Mouse (Mus musculus): ENCODE results near the gene Aurkb. TPM values are rescaled to one million over a fixed set of nuclear protein-coding genes. Genes with fewer than 3 reads are reported as not detected.

The Aurkb gene
- total and polyA plus RNA-seq, 3 experiments: 120 to 170 (median 159) TPM

DNA sequence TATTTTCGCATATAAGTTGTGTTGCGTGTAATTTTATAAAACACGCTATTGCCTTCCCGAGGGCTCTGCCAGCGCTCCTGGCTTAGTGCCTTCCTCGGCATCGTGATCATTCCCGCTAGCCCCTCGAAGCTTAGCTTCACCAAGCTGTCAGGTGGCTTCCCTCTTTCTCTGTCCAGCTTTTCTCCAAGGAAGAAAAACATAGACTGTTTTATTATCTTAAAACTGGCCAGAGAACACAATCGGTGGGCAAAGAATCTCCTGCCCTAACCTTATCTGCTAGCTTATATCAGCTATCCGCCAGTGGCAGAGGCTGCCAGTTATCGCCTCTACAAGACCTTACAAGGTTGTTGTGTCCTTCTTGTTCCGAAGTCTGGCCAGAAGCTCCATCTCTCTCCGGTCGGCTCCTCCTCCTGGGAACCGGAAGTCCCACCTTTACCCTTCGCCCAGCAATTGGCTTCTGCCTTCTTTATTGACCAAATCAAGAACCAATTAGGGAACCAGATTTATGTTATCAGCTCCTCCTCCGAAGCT is 33.3 kb upstream of the Aurkb start (continued):
- TF ChIP-seq TCF12 (IDR thresholded peaks at IDR 0.05; ENCODE audit: low read depth, low read length) (peak; percentile 85), NRF1 (IDR thresholded peaks at IDR 0.05; ENCODE audit: insufficient read depth, low read depth, low read length, poor library complexity, severe bottlenecking) (no peak), POLR2A (IDR thresholded peaks at IDR 0.05; ENCODE audit: control insufficient read depth in 1 of 2, insufficient read depth in 1 of 2, low read depth in 1 of 2, low read length in 2 of 2, poor library complexity in 1 of 2) (peak; percentile 62 to 95; a peak in 3 of 4 replicates), USF2 (IDR thresholded peaks at IDR 0.05; ENCODE audit: borderline replicate concordance in 1 of 2, insufficient read depth in 1 of 2, low read depth in 1 of 2, low read length in 2 of 2) (no peak), ELF1 (IDR thresholded peaks at IDR 0.05; ENCODE audit: low read depth, low read length) (peak; percentile 76), ZNF384 (IDR thresholded peaks at IDR 0.05; ENCODE audit: low read depth, low read length) (peak; percentile 1; the same call in 1 of the 2 replicates), CHD2 (IDR thresholded peaks at IDR 0.05; ENCODE audit: low read length) (no peak; the same call in 1 of the 2 replicates), JUND (IDR thresholded peaks at IDR 0.05; ENCODE audit: low read depth, low read length) (no peak)

DNA sequence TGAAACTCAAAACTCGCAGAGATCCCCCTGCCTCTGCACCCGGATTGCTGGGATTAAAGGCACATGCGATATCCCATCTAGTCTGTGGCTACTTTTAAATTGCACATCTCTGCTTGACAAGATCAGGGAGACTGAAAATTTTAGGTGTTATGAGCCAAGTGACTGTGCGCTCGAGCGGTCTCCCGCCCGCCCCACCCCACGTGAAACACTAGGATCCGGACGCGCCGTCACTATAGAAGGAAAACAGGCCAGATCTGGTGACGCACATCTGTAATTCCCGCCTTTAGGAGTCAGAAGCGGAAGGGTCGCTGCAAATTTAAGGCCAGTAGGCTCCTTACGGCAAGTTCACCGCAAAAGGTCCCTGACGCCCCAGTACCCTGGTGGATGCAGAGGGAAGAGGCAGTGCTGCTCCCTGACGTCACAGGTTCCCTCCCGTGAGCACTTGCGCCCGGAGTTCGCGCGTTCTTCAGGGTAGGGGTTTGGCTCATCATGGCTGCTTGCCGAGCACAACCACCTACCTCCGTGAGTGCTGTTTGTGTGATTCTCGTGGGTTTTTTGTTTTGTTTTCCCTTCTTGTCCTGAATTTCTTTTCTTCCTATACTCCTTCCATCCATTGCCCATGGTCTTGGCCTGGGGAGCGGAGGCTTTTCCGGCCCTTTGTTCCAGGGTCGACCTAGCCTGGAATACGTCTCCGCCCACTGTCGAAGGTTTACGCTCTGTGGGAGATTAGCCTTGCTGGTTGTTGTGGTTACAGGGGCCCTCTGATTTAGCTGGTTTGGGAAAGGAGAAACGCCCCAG is 29.6 kb upstream of the Aurkb start, which contains the start of gene Ctc1:
TSS of gene Ctc1 (plus strand) at position 268 of the 798 bp plus-strand sequence.
- peaks cover 15% of the 10 kb centered on the region for H3K79me2 ChIP-seq (ENCODE audit: control insufficient read depth, insufficient read depth, low read length, poor library complexity)
- H3K9ac ChIP-seq (ENCODE audit: control insufficient read depth, low read depth, low read length, poor library complexity, severe bottlenecking): peak within 1 kb of the TSS; percentile 97
- H3K36me3 ChIP-seq (ENCODE audit: control insufficient read depth in 1 of 2, insufficient read depth in 2 of 2, low read length in 2 of 2): peaks cover 0 to 11% of the 10 kb centered on the region in 2 experiments; a peak in 2 of 4 replicates
- peak within 1 kb of the TSS; percentile 52 to 96 for H3K4me3 ChIP-seq (ENCODE audit: control insufficient read depth in 1 of 2, insufficient read depth in 1 of 2, low read depth in 2 of 2, low read length in 2 of 2)
- peak within 1 kb of the TSS; percentile 98 for H3K27ac ChIP-seq (ENCODE audit: control insufficient read depth, low read depth, low read length)
- peak; percentile 99 for DNase-seq (ENCODE audit: low read depth, low spot score)
- H3K27me3 ChIP-seq (ENCODE audit: control insufficient read depth in 1 of 2, insufficient read depth in 2 of 2, low read length in 2 of 2): no peaks in the 10 kb centered on the region
- H3K4me1 ChIP-seq (ENCODE audit: control insufficient read depth in 1 of 2, insufficient read depth in 2 of 2, low read length in 2 of 2): peaks cover 2 to 16% of the 10 kb centered on the region in 2 experiments
- H3K9me3 ChIP-seq (replicated peaks; ENCODE audit: insufficient read depth, low read length): no peaks in the 10 kb centered on the region
- TF ChIP-seq MYB (IDR thresholded peaks at IDR 0.05; ENCODE audit: low read depth, low read length) (no peak), CTCF (IDR thresholded peaks at IDR 0.05 in 2 of 3, conservative IDR thresholded peaks at IDR 0.05 in 1 of 3; ENCODE audit: control insufficient read depth in 1 of 3, insufficient read depth in 1 of 3, low read depth in 2 of 3, low read length in 3 of 3, poor library complexity in 1 of 3, severe bottlenecking in 1 of 3) (peak in 2 of 3 experiments; percentile 11 to 42; a peak in 2 of 6 replicates), CHD1 (IDR thresholded peaks at IDR 0.05; ENCODE audit: low read depth, low read length) (no peak), ZMIZ1 (IDR thresholded peaks at IDR 0.05; ENCODE audit: low read depth, low read length) (peak; percentile 94), ELF1 (IDR thresholded peaks at IDR 0.05; ENCODE audit: low read depth, low read length) (no peak), GATA1 (IDR thresholded peaks at IDR 0.05; ENCODE audit: low read depth, low read length) (peak; percentile 42), POLR2A (IDR thresholded peaks at IDR 0.05; ENCODE audit: control insufficient read depth in 1 of 2, insufficient read depth in 1 of 2, low read depth in 1 of 2, low read length in 2 of 2, poor library complexity in 1 of 2) (peak; percentile 84 to 98), NELFE (IDR thresholded peaks at IDR 0.05; ENCODE audit: low read depth, low read length) (peak; percentile 94), SMC3 (IDR thresholded peaks at IDR 0.05; ENCODE audit: low read depth, low read length) (no peak), USF1 (IDR thresholded peaks at IDR 0.05; ENCODE audit: low read depth, low read length) (no peak), MXI1 (IDR thresholded peaks at IDR 0.05; ENCODE audit: low read depth, low read length) (peak; percentile 75), EP300 (IDR thresholded peaks at IDR 0.05; ENCODE audit: low read depth in 1 of 2, low read length in 2 of 2) (peak in 1 of 2 experiments; percentile 39; a peak in 1 of 4 replicates), HCFC1 (IDR thresholded peaks at IDR 0.05; ENCODE audit: low read depth, low read length) (peak; percentile 85), MAFK (IDR thresholded peaks at IDR 0.05; ENCODE audit: borderline replicate concordance, low read depth, low read length) (no peak), MYC (IDR thresholded peaks at IDR 0.05; ENCODE audit: low read depth, low read length) (peak; percentile 90), GABPA (IDR thresholded peaks at IDR 0.05; ENCODE audit: low read depth, low read length) (no peak), TBP (IDR thresholded peaks at IDR 0.05; ENCODE audit: low read depth, low read length) (peak; percentile 90), NRF1 (IDR thresholded peaks at IDR 0.05; ENCODE audit: insufficient read depth, low read depth, low read length, poor library complexity, severe bottlenecking) (peak; percentile 52; the same call in 1 of the 2 replicates), KAT2A (conservative IDR thresholded peaks at IDR 0.05; ENCODE audit: low read depth, low read length) (no peak), USF2 (IDR thresholded peaks at IDR 0.05; ENCODE audit: borderline replicate concordance in 1 of 2, insufficient read depth in 1 of 2, low read depth in 1 of 2, low read length in 2 of 2) (no peak), TAL1 (IDR thresholded peaks at IDR 0.05; ENCODE audit: low read length) (no peak), POLR2AphosphoS2 (IDR thresholded peaks at IDR 0.05; ENCODE audit: low read length) (peak; percentile 95; the same call in 1 of the 2 replicates), SIN3A (IDR thresholded peaks at IDR 0.05; ENCODE audit: low read length) (peak; percentile 90), RAD21 (IDR thresholded peaks at IDR 0.05; ENCODE audit: low read depth, low read length) (no peak), MAX (IDR thresholded peaks at IDR 0.05; ENCODE audit: low read length) (peak; percentile 54), E2F4 (IDR thresholded peaks at IDR 0.05; ENCODE audit: borderline replicate concordance, low read depth, low read length) (peak; percentile 99), BHLHE40 (IDR thresholded peaks at IDR 0.05; ENCODE audit: borderline replicate concordance, low read depth, low read length) (no peak), UBTF (IDR thresholded peaks at IDR 0.05; ENCODE audit: borderline replicate concordance, insufficient read depth, low read depth, low read length) (no peak)

Measured in MEL (cell line).